Mouse (Mus musculus) fibroblast of lung, adult 2 months (primary cell): ENCODE data around the gene Ptdss2.

Experiments
- DNase-seq: peaks from one replicate; pipeline ENCODE4 v3.0.0-alpha.2; 2011; ENCODE audit warnings: low read depth

Ptdss2 gene

GRCm38 (mm10) chr7:141173323-141173850 is 51.2 kb downstream of the Ptdss2 start:
- no peak for DNase-seq

- no peak for DNase-seq
Observed at GRCm38 (mm10) chr7:141175068-141175467, 52.9 kb downstream of the Ptdss2 start.

GRCm38 (mm10) chr7:141176173-141176572 is 54.0 kb downstream of the Ptdss2 start:
- DNase-seq, result no peak

- DNase-seq, result no peak
Observed at GRCm38 (mm10) chr7:141188194-141188593, 66.0 kb downstream of the Ptdss2 start.

- no peak for DNase-seq
Observed at GRCm38 (mm10) chr7:141188733-141189132, 66.6 kb downstream of the Ptdss2 start.

- DNase-seq, result no peak
Observed at GRCm38 (mm10) chr7:141190220-141190619, 68.0 kb downstream of the Ptdss2 start.

- no peak for DNase-seq
Observed at GRCm38 (mm10) chr7:141191036-141191435, 68.9 kb downstream of the Ptdss2 start.

- DNase-seq, result no peak
Observed at GRCm38 (mm10) chr7:141191796-141192685, 69.9 kb downstream of the Ptdss2 start.

GRCm38 (mm10) chr7:141192776-141193347 is 70.7 kb downstream of the Ptdss2 start:
- no peak for DNase-seq

- no peak for DNase-seq
Observed at GRCm38 (mm10) chr7:141193348-141193856, 71.2 kb downstream of the Ptdss2 start.

GRCm38 (mm10) chr7:141193948-141194347 is 71.8 kb downstream of the Ptdss2 start, which contains the start of the genes Hras and Lrrc56:
TSS of gene Hras (minus strand) at chr7:141194005.
TSS of gene Lrrc56 (plus strand) at chr7:141194157.
- DNase-seq, result peak; percentile 89

- DNase-seq, result no peak
Observed at GRCm38 (mm10) chr7:141194409-141194808, 72.2 kb downstream of the Ptdss2 start.

GRCm38 (mm10) chr7:141194830-141195229 is 72.6 kb downstream of the Ptdss2 start:
- DNase-seq, result no peak

GRCm38 (mm10) chr7:141195754-141196153 is 73.6 kb downstream of the Ptdss2 start:
- no peak for DNase-seq

- DNase-seq, result no peak
Observed at GRCm38 (mm10) chr7:141196619-141197282, 74.6 kb downstream of the Ptdss2 start.

GRCm38 (mm10) chr7:141198121-141198520 is 75.9 kb downstream of the Ptdss2 start:
- no peak for DNase-seq

- no peak for DNase-seq
Observed at GRCm38 (mm10) chr7:141204546-141204945, 82.4 kb downstream of the Ptdss2 start.

- no peak for DNase-seq
Observed at GRCm38 (mm10) chr7:141205504-141205903, 83.3 kb downstream of the Ptdss2 start.

GRCm38 (mm10) chr7:141206182-141206937 is 84.2 kb downstream of the Ptdss2 start:
- no peak for DNase-seq
